Mouse (Mus musculus): ENCODE data around the gene Fam205a3.
"Not testable (repeated sequence)": the region's sequence is repeated elsewhere in the genome, so short reads cannot be mapped to it uniquely, and the experiment has no call there.

Gene Fam205a3

DNA sequence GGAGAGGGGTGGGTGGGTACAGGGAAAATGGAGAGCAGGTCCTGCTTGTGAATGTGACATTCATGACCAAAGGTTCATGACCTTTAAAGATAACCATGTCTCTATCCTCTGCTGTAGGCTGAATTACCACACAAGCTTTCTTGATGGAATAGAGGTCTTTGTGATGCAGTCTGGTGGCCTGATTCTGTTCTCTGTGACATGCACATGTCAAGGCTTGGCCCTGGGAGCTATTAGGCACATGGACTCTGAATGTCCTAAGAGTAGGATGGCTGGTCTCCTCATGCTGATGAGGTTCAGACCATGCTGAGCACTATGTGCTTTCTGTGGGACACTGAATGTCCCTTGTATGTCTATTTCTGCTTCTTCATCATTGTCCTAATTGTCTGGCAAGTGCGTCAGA, at the start of gene Fam205a3:
Fam205a3 (plus strand) TSS at position 301 of the 400 bp plus-strand sequence.
- not testable (repeated sequence) for DNase-seq (ENCODE audit: low read depth, low spot score)

DNA sequence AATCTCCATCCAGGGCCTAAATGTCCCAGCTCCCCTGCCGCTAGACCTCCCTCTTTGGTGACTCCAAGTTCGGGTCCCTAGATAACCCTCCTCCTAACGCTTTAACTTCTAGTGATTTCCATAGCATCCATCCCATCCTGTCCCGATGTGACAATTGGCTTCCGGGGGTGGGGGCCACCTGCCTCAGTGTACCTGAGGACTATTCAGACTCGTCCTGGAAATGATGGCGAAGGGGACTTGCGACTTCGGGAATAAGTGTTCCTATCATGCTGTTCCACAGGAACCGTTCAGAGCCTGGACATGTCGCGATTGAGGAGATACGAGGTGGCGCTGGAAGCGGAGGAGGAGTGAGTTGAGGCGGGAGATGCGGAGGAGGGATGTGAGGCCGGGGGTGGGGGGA, 24.2 kb upstream of the Fam205a3 start, which contains the start of gene Gm21953:
Gm21953 (plus strand) TSS at position 301 of the 400 bp plus-strand sequence.
- not testable (repeated sequence) for DNase-seq (ENCODE audit: low read depth, low spot score)

Data from A20 (cell line).